26 mouse cellular contexts compared by ENCODE assay signal in genomic region chr7:3460261-3460660, GRCm38 (mm10). TPM values are rescaled to one million over a fixed set of nuclear protein-coding genes. Genes with fewer than 3 reads are reported as not detected.
DNase-seq lines count a peak whose midpoint lies in the region; ATAC-seq and TF ChIP-seq lines count a peak whose summit lies in the region.
"Had no signal": no experiment of that assay in that cellular context is flagged by ENCODE, and none has a peak within 500 bp of the region (broad histone marks: within the 10 kb centered on the region; RNA-seq: fewer than 3 reads in every experiment).

No protein-coding gene starts in this region.

- peak; percentile 27 for DNase-seq in forebrain, postnatal 0 days
- DNase-seq in layer of hippocampus, postnatal 14 days (ENCODE audit: low spot score in 2 of 2) = peak; percentile 44 to 79
- DNase-seq in right cerebral cortex, postnatal 14 days = peak; percentile 36
- DNase-seq in embryonic facial prominence, embryonic 10.5 days (ENCODE audit: low spot score) = no peak
- DNase-seq in Muller cell, postnatal 12 days (ENCODE audit: inconsistent ontology term) = no peak
- no peak for DNase-seq in adrenal gland, postnatal 25 days
- DNase-seq: cerebellum, adult 11-12 months; kidney, adult 11 months; lung, adult 18-20 months; lung, postnatal 36 days had no signal

- no peaks in the 10 kb centered on the region for H3K9me3 ChIP-seq in forebrain, postnatal 0 days (ENCODE audit: low read length)
- no peaks in the 10 kb centered on the region for H3K9me3 ChIP-seq in forebrain, embryonic 13.5 days (replicated peaks)
- H3K9me3 ChIP-seq in embryonic facial prominence, embryonic 10.5 days = peaks cover 5% of the 10 kb centered on the region; the same call in 1 of the 2 replicates
- H3K9me3 ChIP-seq: embryonic facial prominence, embryonic 12.5 days; G1E; heart, embryonic 12.5 days; midbrain, embryonic 10.5 days; neural tube, embryonic 13.5 days had no signal

- H3K27ac ChIP-seq in forebrain, postnatal 0 days (ENCODE audit: low read depth, low read length) = no peak overlapping the region
- H3K27ac ChIP-seq in forebrain, embryonic 13.5 days = no peak overlapping the region
- H3K27ac ChIP-seq in embryonic facial prominence, embryonic 10.5 days (replicated peaks) = no peak overlapping the region
- H3K27ac ChIP-seq: embryonic facial prominence, embryonic 12.5 days; hindbrain, postnatal 0 days; kidney, postnatal 0 days; midbrain, embryonic 10.5 days; neural tube, embryonic 13.5 days had no signal

- H3K27me3 ChIP-seq in forebrain, postnatal 0 days (ENCODE audit: insufficient read depth, low read length) = no peaks in the 10 kb centered on the region
- H3K27me3 ChIP-seq in forebrain, embryonic 13.5 days = no peaks in the 10 kb centered on the region
- no peaks in the 10 kb centered on the region for H3K27me3 ChIP-seq in embryonic facial prominence, embryonic 10.5 days (replicated peaks; ENCODE audit: low read depth, poor library complexity, severe bottlenecking)
- H3K27me3 ChIP-seq: embryonic facial prominence, embryonic 12.5 days; heart, embryonic 12.5 days; neural tube, embryonic 13.5 days had no signal

- no peak for TF ChIP-seq CTCF in forebrain, postnatal 0 days (IDR thresholded peaks at IDR 0.05; ENCODE audit: low read depth)

- ATAC-seq in forebrain, postnatal 0 days = peak; percentile 71
- no peak for ATAC-seq in forebrain, embryonic 13.5 days
- peak; percentile 62; the same call in 1 of the 2 replicates for ATAC-seq in frontal cortex, adult (ENCODE audit: low TSS enrichment)
- ATAC-seq: CD4-positive, CD25-positive, alpha-beta regulatory T cell, adult 4 months; forebrain, embryonic 16.5 days; hindbrain, postnatal 0 days had no signal

- no peak overlapping the region for H3K4me3 ChIP-seq in forebrain, postnatal 0 days (ENCODE audit: low read depth, low read length)
- no peak overlapping the region for H3K4me3 ChIP-seq in forebrain, embryonic 13.5 days
- no peak overlapping the region for H3K4me3 ChIP-seq in embryonic facial prominence, embryonic 10.5 days
- H3K4me3 ChIP-seq: embryonic facial prominence, embryonic 12.5 days; heart, embryonic 12.5 days; midbrain, embryonic 10.5 days; neural tube, embryonic 13.5 days had no signal

- no peak overlapping the region for H3K4me2 ChIP-seq in forebrain, postnatal 0 days (ENCODE audit: low read depth)
- H3K4me2 ChIP-seq in forebrain, embryonic 13.5 days = no peak overlapping the region
- H3K4me2 ChIP-seq: embryonic facial prominence, embryonic 12.5 days; heart, embryonic 12.5 days; neural tube, embryonic 13.5 days had no signal

- no peaks in the 10 kb centered on the region for H3K36me3 ChIP-seq in forebrain, postnatal 0 days (ENCODE audit: insufficient read depth)
- no peaks in the 10 kb centered on the region for H3K36me3 ChIP-seq in forebrain, embryonic 13.5 days (ENCODE audit: poor library complexity, severe bottlenecking)
- no peaks in the 10 kb centered on the region for H3K36me3 ChIP-seq in embryonic facial prominence, embryonic 10.5 days (replicated peaks)
- H3K36me3 ChIP-seq: embryonic facial prominence, embryonic 12.5 days; G1E; heart, embryonic 12.5 days; midbrain, embryonic 10.5 days; neural tube, embryonic 13.5 days had no signal

- H3K4me1 ChIP-seq in forebrain, postnatal 0 days (ENCODE audit: insufficient read depth) = no peaks in the 10 kb centered on the region
- no peaks in the 10 kb centered on the region for H3K4me1 ChIP-seq in forebrain, embryonic 13.5 days
- H3K4me1 ChIP-seq in embryonic facial prominence, embryonic 10.5 days = no peaks in the 10 kb centered on the region
- H3K4me1 ChIP-seq: embryonic facial prominence, embryonic 12.5 days; heart, embryonic 12.5 days; midbrain, embryonic 10.5 days; neural tube, embryonic 13.5 days had no signal

- no peak overlapping the region for H3K9ac ChIP-seq in forebrain, postnatal 0 days
- H3K9ac ChIP-seq in forebrain, embryonic 13.5 days = no peak overlapping the region
- H3K9ac ChIP-seq: embryonic facial prominence, embryonic 12.5 days; heart, embryonic 12.5 days; neural tube, embryonic 13.5 days had no signal

- WGBS in forebrain, postnatal 0 days = 80% methylated on average over 8 of the region's 8 CpGs
- 85% methylated on average over 8 of the region's 8 CpGs for WGBS in forebrain, embryonic 13.5 days
- WGBS in embryonic facial prominence, embryonic 10.5 days = 86% methylated on average over 8 of the region's 8 CpGs

RNA-seq across cellular contexts. Expression of gene Cacng6, which starts 36.3 kb away (rescaled TPM):
- 0.15 and 0.38 TPM in 2 replicates for total RNA-seq in forebrain, postnatal 0 days (2014; rRNA removed)
- 0.35 and 0.43 TPM in 2 replicates for polyA plus RNA-seq in forebrain, postnatal 0 days (2015; fragmentation: Nextera tagmentation; extraction: Ambion mirVana)
- not detected in 2 replicates for polyA plus RNA-seq in forebrain, embryonic 13.5 days (2015; fragmentation: Nextera tagmentation; extraction: Ambion mirVana)
- total RNA-seq in layer of hippocampus, postnatal 14 days (2021) = 1 to 10 TPM; 1.8 to 1.9 TPM
- 0.29 TPM in 1 of 2 replicates, not detected in the other for polyA plus RNA-seq in embryonic facial prominence, embryonic 10.5 days (2016; fragmentation: Nextera tagmentation; extraction: Ambion mirVana)
- total RNA-seq in adrenal gland, postnatal 25 days (2021) = not detected in 2 replicates
- total RNA-seq: hindbrain, postnatal 0 days had no signal
- polyA plus RNA-seq: CD4-positive, CD25-positive, alpha-beta regulatory T cell, adult 4 months; G1E; gonadal fat pad, adult 2 months; kidney, postnatal 0 days; liver, adult 2 months; midbrain, embryonic 10.5 days had no signal

RNA-seq across cellular contexts. Expression of gene Tarm1, which starts 42.2 kb away (rescaled TPM):
- total RNA-seq in forebrain, postnatal 0 days (2014; rRNA removed) = 0.10 TPM in 1 of 2 replicates, not detected in the other
- 0.10 TPM in 1 of 2 replicates, not detected in the other for polyA plus RNA-seq in forebrain, postnatal 0 days (2015; fragmentation: Nextera tagmentation; extraction: Ambion mirVana)
- not detected in 2 replicates for polyA plus RNA-seq in forebrain, embryonic 13.5 days (2015; fragmentation: Nextera tagmentation; extraction: Ambion mirVana)
- not detected for total RNA-seq in layer of hippocampus, postnatal 14 days (2021)
- not detected in 2 replicates for polyA plus RNA-seq in embryonic facial prominence, embryonic 10.5 days (2016; fragmentation: Nextera tagmentation; extraction: Ambion mirVana)
- total RNA-seq in adrenal gland, postnatal 25 days (2021) = 1.0 and 1.2 TPM in 2 replicates
- total RNA-seq: heart, postnatal 25 days; hindbrain, postnatal 0 days; left cerebral cortex, postnatal 10 days; liver, adult 2 months had no signal
- polyA plus RNA-seq: CD4-positive, CD25-positive, alpha-beta regulatory T cell, adult 4 months; embryonic facial prominence, embryonic 12.5 days; forebrain, embryonic 16.5 days; G1E; heart, embryonic 12.5 days; liver, adult 2 months; midbrain, embryonic 10.5 days; neural tube, embryonic 13.5 days; stomach, embryonic 14.5 days had no signal

Comparison
In these comparisons a context has a peak if more than half of its experiments do, and no peak if none do; other contexts are left out.
1. DNase-seq: peak in forebrain, postnatal 0 days (single experiment), layer of hippocampus, postnatal 14 days (2 of 2) and right cerebral cortex, postnatal 14 days (single experiment); none in embryonic facial prominence, embryonic 10.5 days (single experiment), Muller cell, postnatal 12 days (single experiment) and adrenal gland, postnatal 25 days (single experiment).